Mouse (Mus musculus): Measurements from ENCODE around the gene Olfr3.

The Olfr3 gene

GRCm38 (mm10) chr2:36816932-36817331 lies at the start of gene Olfr3:
Olfr3 (minus strand) TSS chr2:36817032.
- DNase-seq (ENCODE audit: low read depth, low spot score), result no peak

GRCm38 (mm10) chr2:36862560-36862959 lies 45.7 kb upstream of the Olfr3 start, which contains the start of gene Olfr351:
Olfr351 (minus strand) TSS chr2:36862660.
- DNase-seq (ENCODE audit: low read depth, low spot score), result no peak

- no peak for DNase-seq (ENCODE audit: low read depth, low spot score)
These were observed 29.2 kb upstream of the Olfr3 start, which contains the start of gene Olfr350 for GRCm38 (mm10) chr2:36846010-36846409. Olfr350 (plus strand) TSS chr2:36846310.

- DNase-seq (ENCODE audit: low read depth, low spot score), result no peak
These were observed 26.6 kb downstream of the Olfr3 start, which contains the start of gene Olfr50 for GRCm38 (mm10) chr2:36790238-36790637. Olfr50 (plus strand) TSS chr2:36790538.

- DNase-seq (ENCODE audit: low read depth, low spot score), result no peak
These were observed 32.9 kb downstream of the Olfr3 start, which contains the start of gene Olfr348 for GRCm38 (mm10) chr2:36783976-36784375. Olfr348 (plus strand) TSS chr2:36784276.
